Mouse (Mus musculus): ENCODE results near the gene Rnf135. TPM values are rescaled to one million over a fixed set of nuclear protein-coding genes. Genes with fewer than 3 reads are reported as not detected.

Gene Rnf135
- total and polyA plus RNA-seq, 2 experiments from 2014 or later = 3.3 to 3.7 TPM

- WGBS = 87% methylated on average over 8 of the region's 8 CpGs
- no peak for TF ChIP-seq CTCF (IDR thresholded peaks at IDR 0.05)
- Histone ChIP-seq H3K4me3 (ENCODE audit: low read depth, low read length) (no peak overlapping the region), H3K4me2 (ENCODE audit: low read depth, low read length, poor library complexity, severe bottlenecking) (no peak overlapping the region), H3K9me3 (ENCODE audit: low read length) (no peaks in the 10 kb centered on the region), H3K9ac (replicated peaks; ENCODE audit: low read length, poor library complexity, severe bottlenecking) (no peak overlapping the region), H3K36me3 (ENCODE audit: insufficient read depth, low read length) (no peaks in the 10 kb centered on the region), H3K27ac (ENCODE audit: low read depth, low read length) (no peak overlapping the region), H3K4me1 (ENCODE audit: insufficient read depth, low read length) (peaks cover 2% of the 10 kb centered on the region; the same call in 1 of the 2 replicates), H3K27me3 (ENCODE audit: insufficient read depth, low read length) (peaks cover 16% of the 10 kb centered on the region)
- ATAC-seq (ENCODE audit: low FRiP score) (no peak), DNase-seq (ENCODE audit: low spot score) (no peak)
Observed at GRCm38 (mm10) chr11:80149412-80150023, 34.1 kb upstream of the Rnf135 start.

GRCm38 (mm10) chr11:80150566-80150965, 33.1 kb upstream of the Rnf135 start:
- 83% methylated on average over 5 of the region's 5 CpGs for WGBS
- H3K9me3 ChIP-seq (ENCODE audit: low read length) = no peaks in the 10 kb centered on the region
- no peak overlapping the region for H3K9ac ChIP-seq (replicated peaks; ENCODE audit: low read length, poor library complexity, severe bottlenecking)
- DNase-seq (ENCODE audit: low spot score) (no peak), ATAC-seq (ENCODE audit: low FRiP score) (no peak)
- H3K36me3 ChIP-seq (ENCODE audit: insufficient read depth, low read length) = no peaks in the 10 kb centered on the region
- no peak overlapping the region for H3K4me3 ChIP-seq (ENCODE audit: low read depth, low read length)
- peaks cover 23% of the 10 kb centered on the region for H3K27me3 ChIP-seq (ENCODE audit: insufficient read depth, low read length)
- H3K4me1 ChIP-seq (ENCODE audit: insufficient read depth, low read length) = peaks cover 2% of the 10 kb centered on the region; the same call in 1 of the 2 replicates
- no peak overlapping the region for H3K27ac ChIP-seq (ENCODE audit: low read depth, low read length)
- H3K4me2 ChIP-seq (ENCODE audit: low read depth, low read length, poor library complexity, severe bottlenecking) = no peak overlapping the region
- no peak for TF ChIP-seq CTCF (IDR thresholded peaks at IDR 0.05)

GRCm38 (mm10) chr11:80151541-80151940, 32.1 kb upstream of the Rnf135 start:
- Histone ChIP-seq H3K9ac (replicated peaks; ENCODE audit: low read length, poor library complexity, severe bottlenecking) (no peak overlapping the region), H3K9me3 (ENCODE audit: low read length) (no peaks in the 10 kb centered on the region), H3K36me3 (ENCODE audit: insufficient read depth, low read length) (no peaks in the 10 kb centered on the region), H3K4me1 (ENCODE audit: insufficient read depth, low read length) (peaks cover 2% of the 10 kb centered on the region; the same call in 1 of the 2 replicates), H3K27ac (ENCODE audit: low read depth, low read length) (no peak overlapping the region), H3K4me3 (ENCODE audit: low read depth, low read length) (no peak overlapping the region), H3K4me2 (ENCODE audit: low read depth, low read length, poor library complexity, severe bottlenecking) (no peak overlapping the region), H3K27me3 (ENCODE audit: insufficient read depth, low read length) (peaks cover 23% of the 10 kb centered on the region)
- ATAC-seq (ENCODE audit: low FRiP score) = no peak
- WGBS = 63% methylated on average over 2 of the region's 2 CpGs
- no peak for TF ChIP-seq CTCF (IDR thresholded peaks at IDR 0.05)
- no peak for DNase-seq (ENCODE audit: low spot score)

GRCm38 (mm10) chr11:80152376-80152775, 31.3 kb upstream of the Rnf135 start:
- Histone ChIP-seq H3K4me1 (ENCODE audit: insufficient read depth, low read length) (peaks cover 2% of the 10 kb centered on the region; the same call in 1 of the 2 replicates), H3K9ac (replicated peaks; ENCODE audit: low read length, poor library complexity, severe bottlenecking) (no peak overlapping the region), H3K36me3 (ENCODE audit: insufficient read depth, low read length) (no peaks in the 10 kb centered on the region), H3K4me2 (ENCODE audit: low read depth, low read length, poor library complexity, severe bottlenecking) (no peak overlapping the region), H3K27ac (ENCODE audit: low read depth, low read length) (no peak overlapping the region), H3K27me3 (ENCODE audit: insufficient read depth, low read length) (peaks cover 23% of the 10 kb centered on the region), H3K9me3 (ENCODE audit: low read length) (no peaks in the 10 kb centered on the region), H3K4me3 (ENCODE audit: low read depth, low read length) (no peak overlapping the region)
- DNase-seq (ENCODE audit: low spot score) = no peak
- WGBS = 81% methylated on average over 8 of the region's 8 CpGs
- no peak for ATAC-seq (ENCODE audit: low FRiP score)
- TF ChIP-seq CTCF (IDR thresholded peaks at IDR 0.05) = no peak

GRCm38 (mm10) chr11:80153857-80154495, 29.7 kb upstream of the Rnf135 start, which contains the start of gene Adap2:
Gene Adap2 (plus strand): TSS chr11:80154105.
- Histone ChIP-seq H3K4me1 (ENCODE audit: insufficient read depth, low read length) (peaks cover 2% of the 10 kb centered on the region; the same call in 1 of the 2 replicates), H3K27me3 (ENCODE audit: insufficient read depth, low read length) (peaks cover 23% of the 10 kb centered on the region), H3K36me3 (ENCODE audit: insufficient read depth, low read length) (no peaks in the 10 kb centered on the region), H3K4me2 (ENCODE audit: low read depth, low read length, poor library complexity, severe bottlenecking) (peak within 1 kb of the TSS; percentile 73), H3K9me3 (ENCODE audit: low read length) (no peaks in the 10 kb centered on the region), H3K27ac (ENCODE audit: low read depth, low read length) (no peak within 1 kb of the TSS), H3K9ac (replicated peaks; ENCODE audit: low read length, poor library complexity, severe bottlenecking) (peak within 1 kb of the TSS; percentile 55), H3K4me3 (ENCODE audit: low read depth, low read length) (peak within 1 kb of the TSS; percentile 46)
- 2% methylated on average over 43 of the region's 47 CpGs for WGBS
- no peak for ATAC-seq (ENCODE audit: low FRiP score)
- peak; percentile 53 for DNase-seq (ENCODE audit: low spot score)
- TF ChIP-seq CTCF (IDR thresholded peaks at IDR 0.05) = no peak

GRCm38 (mm10) chr11:80154501-80154900, 29.1 kb upstream of the Rnf135 start:
- Histone ChIP-seq H3K27me3 (ENCODE audit: insufficient read depth, low read length) (peaks cover 23% of the 10 kb centered on the region), H3K4me3 (ENCODE audit: low read depth, low read length) (peak overlapping the region; percentile 46), H3K27ac (ENCODE audit: low read depth, low read length) (no peak overlapping the region), H3K36me3 (ENCODE audit: insufficient read depth, low read length) (no peaks in the 10 kb centered on the region), H3K9me3 (ENCODE audit: low read length) (no peaks in the 10 kb centered on the region), H3K9ac (replicated peaks; ENCODE audit: low read length, poor library complexity, severe bottlenecking) (peak overlapping the region; percentile 55), H3K4me1 (ENCODE audit: insufficient read depth, low read length) (peaks cover 2% of the 10 kb centered on the region; the same call in 1 of the 2 replicates), H3K4me2 (ENCODE audit: low read depth, low read length, poor library complexity, severe bottlenecking) (peak overlapping the region; percentile 73)
- no peak for TF ChIP-seq CTCF (IDR thresholded peaks at IDR 0.05)
- ATAC-seq (ENCODE audit: low FRiP score) (no peak), DNase-seq (ENCODE audit: low spot score) (no peak)
- WGBS = 26% methylated on average over 25 of the region's 25 CpGs
